Mouse (Mus musculus) WW6 (cell line): ENCODE measurements around the gene Lrfn3.

Source experiments
- DNase-seq: peaks from one replicate; pipeline ENCODE4 v3.0.0-alpha.2; 2013; ENCODE audit warnings: low read depth, low spot score

The Lrfn3 gene

DNA sequence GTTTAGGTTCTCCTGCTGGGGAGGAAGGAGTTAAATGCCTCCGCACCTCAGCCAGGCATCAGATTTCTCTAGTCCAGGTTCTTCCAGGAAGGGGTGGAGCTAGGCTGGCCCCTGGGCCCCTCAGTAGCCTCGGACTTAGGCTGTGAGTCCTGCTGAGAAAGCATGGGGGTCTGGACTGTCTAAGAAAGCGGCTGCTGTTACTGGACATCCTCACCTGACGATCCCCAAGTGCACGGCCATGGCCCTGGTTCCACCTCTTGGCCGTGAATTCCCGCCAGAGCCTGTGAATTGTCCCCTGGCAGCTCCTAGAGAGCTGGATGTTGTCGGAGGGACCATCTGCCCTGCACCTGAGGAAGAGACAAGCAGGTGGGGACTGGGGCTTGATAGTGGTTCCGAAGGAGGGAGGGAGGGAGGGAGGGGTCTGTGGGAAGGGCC lies 47.8 kb downstream of the Lrfn3 start, which contains the start of gene Syne4:
Syne4 (plus strand) TSS at position 87 of the 435 bp plus-strand sequence.
- DNase-seq, result no peak

- DNase-seq, result no peak
Measured at GRCm38 (mm10) chr7:30313666-30314320, 48.8 kb downstream of the Lrfn3 start.

DNA sequence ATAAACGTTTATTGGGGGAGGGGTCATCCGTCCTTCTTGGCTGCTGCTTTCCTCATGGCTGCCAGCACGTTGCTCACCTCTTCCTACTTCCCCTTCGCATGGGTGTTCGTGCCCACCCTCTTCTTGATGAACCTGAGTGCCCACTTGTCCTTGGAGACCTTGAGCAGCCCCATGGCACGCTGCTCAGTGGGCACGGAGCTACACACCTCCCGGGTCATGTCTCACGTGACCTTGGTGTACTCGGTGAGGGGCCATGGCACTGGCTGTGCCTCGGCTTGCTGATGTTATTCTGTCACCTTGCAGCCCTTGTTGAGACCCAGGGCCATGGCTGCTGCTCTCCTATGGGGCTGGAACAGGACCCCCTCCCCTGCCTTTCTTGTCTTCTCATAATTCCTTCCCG lies 52.4 kb downstream of the Lrfn3 start:
- no peak for DNase-seq

- DNase-seq, result no peak
Measured at GRCm38 (mm10) chr7:30309395-30310129, 53.0 kb downstream of the Lrfn3 start.

DNA sequence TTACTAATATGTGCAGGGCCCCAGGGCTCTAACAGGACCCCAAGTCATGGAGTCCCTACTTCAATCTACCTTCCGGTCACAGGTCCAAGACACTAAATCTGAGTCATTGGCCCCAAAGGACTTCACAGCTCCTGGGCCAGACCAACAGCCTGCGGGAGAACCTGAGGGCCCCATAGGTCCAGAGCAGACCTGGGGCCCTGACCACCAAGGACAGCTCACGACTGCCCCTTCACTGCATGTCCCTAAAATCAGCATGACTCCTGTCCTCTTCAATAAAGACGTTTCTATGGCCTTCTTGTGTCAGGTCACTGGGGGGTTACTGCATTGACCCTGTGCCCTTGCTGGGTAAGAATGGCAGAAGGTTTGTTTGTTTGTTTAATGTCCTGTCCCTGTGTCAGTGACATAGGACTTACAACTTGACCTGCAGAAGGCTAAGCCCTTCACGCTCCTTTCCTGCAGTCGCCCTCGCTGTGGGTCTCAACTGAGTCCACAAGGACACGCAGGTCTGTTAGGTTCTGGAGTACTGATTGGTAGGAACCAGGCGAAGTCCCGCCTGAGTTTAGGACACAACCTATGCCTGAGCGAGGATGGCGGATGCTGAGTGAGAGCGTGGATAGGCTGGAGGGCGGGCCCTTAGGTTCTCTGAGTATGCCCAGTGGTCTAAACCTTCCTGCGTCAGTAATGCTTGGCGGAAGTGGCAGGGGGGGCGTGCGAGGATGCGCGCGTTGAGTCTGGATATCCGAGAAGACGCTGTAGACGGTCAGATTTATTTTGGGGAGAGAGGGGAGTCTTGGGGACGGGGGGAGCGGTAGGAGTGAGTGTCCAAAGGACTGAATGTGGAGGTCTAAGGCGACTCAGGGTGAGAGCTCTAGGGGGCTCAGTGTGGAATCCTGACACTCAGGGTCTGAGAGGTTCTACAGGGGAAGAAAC lies 54.2 kb downstream of the Lrfn3 start, which contains the start of gene Alkbh6:
Alkbh6 (plus strand) TSS at position 642 of the 930 bp plus-strand sequence.
- DNase-seq, result peak; percentile 79

DNA sequence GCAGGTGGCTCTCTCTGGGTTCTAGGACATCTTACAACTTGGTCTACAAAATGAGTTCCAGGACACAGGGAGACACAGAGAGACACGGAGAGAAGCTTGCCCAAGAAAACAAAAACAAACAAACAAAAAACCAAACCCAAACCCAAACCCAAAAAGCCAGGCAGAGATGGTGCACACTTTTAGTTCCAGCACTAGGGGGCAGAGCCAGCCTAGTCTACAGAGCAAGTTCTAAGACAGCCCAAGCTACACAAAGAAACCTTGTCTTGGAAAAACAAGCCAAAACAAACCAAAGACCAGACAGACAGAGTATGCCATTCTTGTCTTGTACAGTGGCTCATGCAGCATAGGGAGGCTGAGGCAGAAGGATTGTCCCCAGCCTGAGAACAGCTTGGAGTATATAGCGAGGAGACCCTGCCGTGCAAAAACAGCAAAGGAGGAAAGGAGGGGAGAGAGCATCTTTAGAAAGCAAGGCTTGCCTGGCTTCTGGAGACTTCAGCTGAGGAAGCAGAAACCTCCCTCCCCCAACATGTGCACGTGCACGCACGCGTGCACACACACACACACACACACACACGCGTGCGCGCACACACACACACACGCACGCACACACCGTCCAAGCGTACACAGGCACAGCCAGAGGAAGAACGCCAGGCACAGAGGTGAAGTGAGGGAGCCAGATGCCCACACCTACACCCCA lies 56.3 kb downstream of the Lrfn3 start:
- DNase-seq, result no peak
